Mouse (Mus musculus) forebrain, embryonic 10.5 days (tissue): ENCODE data around the gene Pidd1. TPM values are rescaled to one million over a fixed set of nuclear protein-coding genes. Genes with fewer than 3 reads are reported as not detected.

Source experiments
- DNase-seq: peaks from one replicate; pipeline ENCODE4 v3.0.0-alpha.2; 2017; ENCODE audit warnings: low spot score; ENCODE audit errors: extremely low spot score
- H3K27ac ChIP-seq: fragments of 300-500 bp; sonication (generic); 2 replicates; pipeline ENCODE4 v1.5.1; 2016; ENCODE audit warnings: mild to moderate bottlenecking
- H3K27me3 ChIP-seq: fragments of 300-500 bp; sonication (generic); 2 replicates; pipeline ENCODE4 v1.6.1; 2016; ENCODE audit warnings: mild to moderate bottlenecking; ENCODE audit not compliant: poor library complexity, severe bottlenecking
- H3K36me3 ChIP-seq: fragments of 300-500 bp; sonication (generic); replicated peaks from 2 replicates; pipeline ENCODE4 v1.6.1; 2016; ENCODE audit warnings: mild to moderate bottlenecking, moderate library complexity
- H3K4me1 ChIP-seq: fragments of 300-500 bp; sonication (generic); 2 replicates; pipeline ENCODE4 v1.6.1; 2016
- H3K4me3 ChIP-seq: fragments of 300-500 bp; sonication (generic); 2 replicates; pipeline ENCODE4 v1.5.1; 2016; ENCODE audit warnings: mild to moderate bottlenecking, moderate library complexity
- H3K9me3 ChIP-seq: fragments of 300-500 bp; sonication (generic); 2 replicates; pipeline ENCODE4 v1.6.1; 2016; ENCODE audit warnings: mild to moderate bottlenecking, moderate library complexity
- WGBS: fragments of 180-500 bp; shearing (Covaris S2); methylation state at CpG from one replicate; pipeline ENCODE4 v1.1.7; 2016; 5-methylcytosine and 5-hydroxymethylcytosine counted together
- polyA plus RNA-seq: library from polyadenylated mRNA; unstranded; fragments of >200 nt; fragmentation: Nextera tagmentation; extraction: Ambion mirVana; gene quantifications from 2 replicates; pipeline ENCODE4 v1.2.1, GENCODE M21; 2016

Gene Pidd1
- polyA plus RNA-seq, 1 experiment from 2014 or later = 26.4 TPM

DNA sequence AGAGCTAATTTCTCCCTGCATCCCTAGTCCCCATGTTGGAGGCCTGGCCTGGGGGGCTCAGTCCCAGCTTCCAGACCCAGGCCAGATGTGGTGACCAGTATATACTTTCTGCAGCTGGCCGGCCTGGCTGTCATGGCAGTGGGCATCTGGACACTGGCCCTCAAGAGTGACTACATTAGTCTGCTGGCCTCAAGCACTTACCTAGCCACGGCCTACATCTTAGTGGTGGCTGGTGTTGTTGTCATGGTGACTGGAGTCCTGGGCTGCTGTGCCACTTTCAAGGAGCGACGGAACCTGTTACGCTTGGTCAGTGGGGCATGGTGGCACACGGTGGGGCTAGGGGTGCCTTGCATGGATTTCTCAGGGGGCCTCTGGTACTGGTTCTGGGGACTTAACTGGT is 25.5 kb upstream of the Pidd1 start:
- Histone ChIP-seq H3K4me1 (peaks cover 74% of the 10 kb centered on the region), H3K9me3 (no peaks in the 10 kb centered on the region), H3K27ac (peak overlapping the region; percentile 91), H3K36me3 (peaks cover 41% of the 10 kb centered on the region), H3K27me3 (peaks cover 28% of the 10 kb centered on the region), H3K4me3 (peak overlapping the region; percentile 77)
- WGBS = 86% methylated on average over 6 of the region's 6 CpGs
- no peak for DNase-seq

DNA sequence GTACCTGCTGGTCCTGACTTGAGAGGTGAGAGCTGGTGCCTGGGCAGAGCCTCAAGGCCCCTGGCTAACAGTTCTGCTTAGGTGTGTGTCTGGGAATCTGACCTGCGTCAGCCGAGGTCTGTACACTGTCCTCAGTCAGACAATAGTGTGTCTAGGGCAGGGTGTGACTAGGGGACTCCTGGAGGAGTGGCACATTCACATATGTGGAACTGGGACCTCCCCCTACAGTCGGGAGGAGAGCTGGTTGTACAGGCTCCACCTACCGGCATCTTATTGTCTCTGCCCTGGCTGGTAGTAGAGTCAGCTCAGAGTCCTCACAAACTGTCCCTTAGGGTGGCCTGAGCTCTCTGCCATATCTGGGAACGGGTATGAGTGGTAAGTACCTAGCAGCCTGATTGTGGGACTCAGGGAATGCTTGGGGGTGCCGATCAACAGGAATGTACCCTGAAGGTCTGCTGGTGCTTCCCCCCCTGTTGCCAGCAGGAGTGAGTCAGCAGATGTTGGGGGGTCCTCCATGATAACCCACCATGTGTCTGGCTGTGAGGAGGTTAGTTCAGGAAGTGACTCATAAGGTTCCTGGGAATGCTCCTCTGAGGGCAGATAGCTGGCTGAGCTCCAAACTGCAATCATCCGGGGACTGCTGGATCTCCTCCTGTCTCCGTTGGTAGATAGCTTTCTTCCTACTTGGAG is 24.8 kb upstream of the Pidd1 start:
- Histone ChIP-seq H3K4me3 (peak overlapping the region; percentile 77), H3K27me3 (peaks cover 35% of the 10 kb centered on the region), H3K4me1 (peaks cover 73% of the 10 kb centered on the region), H3K36me3 (peaks cover 41% of the 10 kb centered on the region), H3K9me3 (no peaks in the 10 kb centered on the region), H3K27ac (peak overlapping the region; percentile 91)
- 31% methylated on average over 8 of the region's 8 CpGs for WGBS
- DNase-seq = no peak

DNA sequence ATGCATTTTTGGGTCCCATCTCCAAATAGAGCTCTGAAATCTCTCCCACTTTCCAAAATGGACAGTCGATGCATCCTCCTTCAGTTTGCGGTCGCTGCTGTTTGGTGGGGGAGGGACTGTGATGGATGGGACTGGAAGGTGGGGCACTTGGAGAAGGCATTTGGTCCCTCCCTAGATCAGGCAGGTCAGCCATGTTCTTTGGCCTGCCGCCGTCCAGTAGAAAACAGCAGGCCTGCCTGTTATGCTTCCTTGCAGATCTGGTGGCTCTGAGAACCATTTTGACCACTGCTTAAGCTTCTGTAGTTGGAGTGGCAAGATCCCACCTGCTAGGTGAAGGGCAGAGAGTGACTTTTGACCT is 24.3 kb upstream of the Pidd1 start:
- Histone ChIP-seq H3K4me1 (peaks cover 73% of the 10 kb centered on the region), H3K27me3 (peaks cover 40% of the 10 kb centered on the region), H3K4me3 (peak overlapping the region; percentile 77), H3K36me3 (peaks cover 41% of the 10 kb centered on the region), H3K9me3 (no peaks in the 10 kb centered on the region), H3K27ac (peak overlapping the region; percentile 91)
- WGBS = 24% methylated on average over 5 of the region's 5 CpGs
- no peak for DNase-seq

DNA sequence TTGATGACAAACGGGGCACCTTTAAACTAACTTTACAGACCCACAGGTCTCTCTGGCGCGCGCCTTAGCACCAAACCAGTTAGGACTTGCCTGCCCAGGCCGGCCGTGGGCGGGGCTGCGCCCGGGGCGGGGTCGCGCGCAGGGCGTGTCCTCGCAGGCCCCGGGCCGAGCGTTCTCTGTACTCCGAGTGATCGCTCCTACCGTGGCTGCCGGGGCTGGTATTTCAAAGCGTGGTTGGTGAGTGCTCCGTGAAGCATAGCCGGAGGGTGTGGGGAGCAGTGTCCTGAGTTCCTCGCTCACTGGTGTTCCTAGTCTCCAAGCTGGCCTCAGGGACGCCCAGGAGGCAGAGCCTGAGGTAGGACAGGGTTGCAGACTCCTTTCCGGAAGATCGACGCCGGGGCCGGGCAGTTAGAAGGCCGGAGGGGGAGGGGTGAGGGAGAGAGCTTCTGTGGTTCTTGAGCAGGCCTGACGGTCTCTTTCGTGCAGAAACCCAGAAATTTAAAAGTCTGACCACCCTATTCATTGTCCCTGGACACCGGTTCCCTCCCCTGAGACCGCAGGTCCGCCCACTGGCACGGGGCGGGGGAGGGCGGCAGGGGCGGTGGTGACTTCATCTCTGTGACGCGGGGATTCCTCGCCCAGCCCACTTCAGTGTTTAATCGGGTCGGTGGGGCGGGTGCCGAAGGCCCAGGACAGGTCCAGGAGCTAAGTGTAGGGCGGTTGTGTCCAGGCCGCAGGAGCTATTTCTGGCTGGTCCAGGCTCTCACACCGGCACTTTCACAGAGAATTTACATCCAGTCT is 23.6 kb upstream of the Pidd1 start, which contains the start of gene Cd151:
TSS of gene Cd151 (plus strand) at position 163 of the 801 bp plus-strand sequence.
- H3K4me3 ChIP-seq = peak within 1 kb of the TSS; percentile 77
- peaks cover 76% of the 10 kb centered on the region for H3K4me1 ChIP-seq
- H3K36me3 ChIP-seq = peaks cover 36% of the 10 kb centered on the region
- H3K9me3 ChIP-seq = no peaks in the 10 kb centered on the region
- DNase-seq = peak; percentile 81
- WGBS = under 1% methylated on average over 52 of the region's 52 CpGs
- peaks cover 48% of the 10 kb centered on the region for H3K27me3 ChIP-seq
- H3K27ac ChIP-seq = peak within 1 kb of the TSS; percentile 91

DNA sequence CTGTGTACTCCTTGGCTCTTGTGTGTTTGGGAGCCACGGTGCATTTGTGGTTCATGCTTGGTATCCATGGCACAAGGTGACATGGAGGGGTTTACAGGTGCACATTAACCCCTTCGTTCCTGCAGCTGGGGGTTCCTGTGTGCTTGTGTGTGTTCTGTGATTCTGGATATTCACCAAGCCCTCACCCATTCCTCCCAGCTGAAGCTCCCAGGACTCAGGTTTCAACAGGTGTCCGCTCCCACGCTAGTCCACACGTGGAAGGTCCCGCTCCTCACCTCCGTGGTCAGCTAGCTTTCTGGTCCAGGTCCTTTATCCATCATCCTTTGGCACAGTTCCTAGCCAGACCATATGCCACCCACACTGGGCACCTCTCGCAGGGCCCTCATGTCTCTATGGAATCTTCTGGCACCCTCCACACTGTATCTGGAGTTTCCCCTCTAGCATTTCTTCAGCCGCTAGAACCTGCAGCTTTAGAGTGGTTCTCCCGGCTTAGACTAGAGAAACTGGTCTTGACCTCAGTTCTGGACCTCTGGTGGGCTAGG is 22.9 kb upstream of the Pidd1 start:
- Histone ChIP-seq H3K27ac (peak overlapping the region; percentile 91), H3K9me3 (no peaks in the 10 kb centered on the region), H3K27me3 (peaks cover 55% of the 10 kb centered on the region), H3K4me1 (peaks cover 83% of the 10 kb centered on the region), H3K36me3 (peaks cover 29% of the 10 kb centered on the region), H3K4me3 (peak overlapping the region; percentile 77)
- no peak for DNase-seq
- 60% methylated on average over 10 of the region's 10 CpGs for WGBS

DNA sequence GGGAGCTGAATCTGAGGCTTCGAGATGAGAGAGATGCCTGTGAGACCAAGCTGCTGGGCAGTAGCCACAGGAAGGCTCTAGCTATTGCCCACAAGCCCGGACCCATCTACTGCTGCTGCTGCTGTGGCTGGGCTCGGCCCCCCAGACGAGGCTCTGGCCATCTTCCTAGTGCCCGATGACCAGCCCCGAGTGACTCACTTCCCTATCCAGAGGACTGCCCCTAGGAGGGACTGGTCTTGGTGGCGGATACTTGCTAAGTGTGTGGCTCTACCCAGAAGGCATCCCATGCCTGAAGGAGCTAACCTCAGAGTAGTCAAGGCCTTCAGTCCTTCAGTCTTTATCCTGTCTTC is 22.2 kb upstream of the Pidd1 start:
- peak overlapping the region; percentile 37 for H3K4me3 ChIP-seq
- H3K9me3 ChIP-seq = no peaks in the 10 kb centered on the region
- peaks cover 62% of the 10 kb centered on the region for H3K27me3 ChIP-seq
- no peak overlapping the region for H3K27ac ChIP-seq
- H3K36me3 ChIP-seq = peaks cover 23% of the 10 kb centered on the region
- DNase-seq = no peak
- peaks cover 90% of the 10 kb centered on the region for H3K4me1 ChIP-seq
- WGBS = 72% methylated on average over 7 of the region's 7 CpGs

DNA sequence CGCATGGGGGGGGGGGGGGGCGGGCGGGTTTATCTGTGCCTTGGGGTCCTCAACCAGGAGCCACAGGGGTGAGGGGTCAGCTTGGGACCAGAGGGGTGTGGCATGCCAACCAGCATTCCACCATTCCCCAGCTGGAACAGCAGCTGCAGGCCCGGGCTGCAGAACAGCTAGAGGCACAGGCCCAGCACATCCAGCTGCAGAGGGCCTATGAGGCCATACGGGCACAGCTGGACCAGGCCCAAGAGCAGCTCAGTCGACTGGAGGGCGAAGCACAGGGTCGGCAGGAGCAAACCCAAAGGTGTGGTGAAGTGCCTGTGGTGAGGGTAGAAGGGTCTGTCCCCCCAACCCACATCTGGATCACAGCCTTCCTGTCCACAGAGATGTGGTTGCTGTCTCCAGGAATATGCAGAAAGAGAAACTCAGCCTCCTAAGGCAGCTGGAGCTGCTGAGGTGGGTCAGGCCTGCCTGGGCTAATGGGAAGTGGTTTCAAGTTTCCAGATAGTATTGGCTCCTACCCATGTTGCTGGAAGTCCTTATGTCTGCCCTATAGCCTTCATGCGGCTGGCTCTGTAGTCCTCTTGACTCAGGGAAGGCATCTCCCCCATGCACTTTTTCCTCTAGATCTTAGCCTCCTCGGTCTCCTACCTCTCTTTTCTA is 21.7 kb upstream of the Pidd1 start:
- Histone ChIP-seq H3K36me3 (peaks cover 18% of the 10 kb centered on the region), H3K27ac (no peak overlapping the region), H3K9me3 (no peaks in the 10 kb centered on the region), H3K4me3 (peak overlapping the region; percentile 37), H3K27me3 (peaks cover 67% of the 10 kb centered on the region), H3K4me1 (peaks cover 94% of the 10 kb centered on the region)
- WGBS = 32% methylated on average over 10 of the region's 10 CpGs
- DNase-seq = no peak

DNA sequence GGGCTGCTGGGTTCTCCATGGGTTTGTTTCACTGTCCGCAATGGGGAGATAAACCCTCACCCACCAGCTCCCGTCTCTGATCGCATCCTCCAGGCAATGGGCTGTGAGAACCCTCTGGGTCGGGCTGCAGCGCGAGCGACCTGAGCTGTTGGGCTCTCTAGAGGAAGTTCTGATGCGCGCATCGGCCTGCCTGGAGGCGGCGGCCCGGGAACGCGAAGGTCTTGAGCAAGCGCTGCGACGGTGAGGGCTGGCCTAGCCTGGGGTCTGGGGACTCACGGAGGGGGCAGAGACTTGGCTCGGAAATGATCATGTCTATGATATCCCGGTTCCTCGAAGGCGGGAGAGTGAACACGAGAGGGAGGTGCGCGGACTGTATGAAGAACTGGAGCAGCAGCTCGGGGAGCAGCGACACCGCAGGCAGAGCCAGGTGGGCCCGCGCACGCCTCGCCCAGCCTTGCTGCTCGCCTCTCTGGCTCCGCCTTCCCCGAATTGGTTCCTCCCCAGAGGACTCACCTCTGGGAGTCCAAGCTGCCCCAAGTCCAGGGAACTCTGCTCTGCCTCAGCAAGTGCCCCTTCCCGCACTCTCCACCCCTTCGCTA is 20.9 kb upstream of the Pidd1 start:
- Histone ChIP-seq H3K4me3 (peak overlapping the region; percentile 37), H3K4me1 (peaks cover 86% of the 10 kb centered on the region), H3K9me3 (no peaks in the 10 kb centered on the region), H3K27ac (peak overlapping the region; percentile 8; the same call in 1 of the 2 replicates), H3K36me3 (peaks cover 11% of the 10 kb centered on the region), H3K27me3 (peaks cover 75% of the 10 kb centered on the region)
- DNase-seq = no peak
- 2% methylated on average over 38 of the region's 38 CpGs for WGBS

DNA sequence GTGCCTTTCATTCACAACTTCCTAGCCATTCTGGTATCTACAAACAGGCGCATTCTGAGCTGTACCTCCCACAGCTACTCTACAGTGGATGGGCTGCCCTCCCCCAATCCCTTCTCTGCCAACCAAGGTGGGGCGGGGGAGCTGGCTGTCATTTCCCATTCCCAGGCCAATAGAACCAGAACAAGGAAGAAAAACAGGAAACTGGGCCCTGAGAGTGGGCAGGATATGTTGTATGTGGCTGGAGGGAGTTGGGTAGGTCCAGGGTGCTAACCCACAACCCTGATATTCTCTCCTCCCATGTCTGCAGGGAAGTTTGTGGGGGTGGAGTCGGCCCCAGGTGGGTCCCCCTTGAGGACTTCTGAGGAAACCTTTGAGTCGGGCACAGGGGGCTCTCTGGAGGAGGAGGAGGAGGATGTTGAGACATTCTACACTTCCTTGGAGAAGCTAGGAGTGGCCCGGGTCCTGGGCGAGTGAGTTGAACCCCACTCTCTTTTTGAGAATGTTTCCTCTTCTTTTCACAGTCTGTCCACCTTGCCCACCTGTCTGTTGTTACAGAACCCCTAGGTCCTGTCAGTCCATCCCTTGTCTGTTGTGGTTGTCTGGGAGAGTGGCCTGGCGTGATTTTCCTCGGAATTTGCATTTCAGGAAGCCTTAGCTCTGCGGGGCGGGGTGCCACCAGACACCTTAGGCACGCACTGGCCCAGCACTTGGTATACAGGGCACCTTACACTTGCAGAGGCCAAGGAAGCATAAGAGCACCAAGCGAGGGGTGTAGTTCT is 20.2 kb upstream of the Pidd1 start:
- no peak overlapping the region for H3K27ac ChIP-seq
- H3K4me1 ChIP-seq = peaks cover 82% of the 10 kb centered on the region
- 18% methylated on average over 12 of the region's 12 CpGs for WGBS
- H3K4me3 ChIP-seq = peak overlapping the region; percentile 37; the same call in 1 of the 2 replicates
- no peaks in the 10 kb centered on the region for H3K9me3 ChIP-seq
- peaks cover 11% of the 10 kb centered on the region for H3K36me3 ChIP-seq
- peaks cover 82% of the 10 kb centered on the region for H3K27me3 ChIP-seq
- no peak for DNase-seq

DNA sequence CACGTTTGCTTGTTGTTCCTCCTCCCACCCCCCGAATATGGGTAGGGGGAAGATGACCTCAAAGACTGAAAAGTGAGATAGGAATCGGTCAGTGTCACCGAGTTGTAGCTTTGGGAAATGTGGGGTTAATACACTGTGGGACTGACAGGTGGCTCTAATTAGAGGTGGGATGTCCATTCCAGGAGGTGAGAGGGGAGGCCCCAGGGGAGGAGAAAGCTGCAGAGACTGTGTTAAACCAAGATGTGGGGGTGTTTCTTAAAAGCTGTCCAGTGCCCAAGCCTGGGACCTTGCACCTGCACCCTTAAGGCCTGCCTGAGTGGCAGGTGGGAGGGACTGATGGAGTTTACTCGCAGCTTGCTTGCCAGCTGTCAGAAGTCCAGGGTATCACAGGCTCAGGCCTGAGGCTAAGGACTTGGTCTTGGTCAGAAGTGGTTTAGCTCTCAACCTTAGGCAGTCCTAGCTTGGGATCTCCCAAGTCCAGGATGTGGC is 18.6 kb upstream of the Pidd1 start:
- no peak for DNase-seq
- Histone ChIP-seq H3K27ac (peak overlapping the region; percentile 68; the same call in 1 of the 2 replicates), H3K27me3 (peaks cover 90% of the 10 kb centered on the region), H3K36me3 (peaks cover 12% of the 10 kb centered on the region), H3K4me1 (peaks cover 66% of the 10 kb centered on the region), H3K4me3 (peak overlapping the region; percentile 55), H3K9me3 (no peaks in the 10 kb centered on the region)
- WGBS = 15% methylated on average over 5 of the region's 5 CpGs

DNA sequence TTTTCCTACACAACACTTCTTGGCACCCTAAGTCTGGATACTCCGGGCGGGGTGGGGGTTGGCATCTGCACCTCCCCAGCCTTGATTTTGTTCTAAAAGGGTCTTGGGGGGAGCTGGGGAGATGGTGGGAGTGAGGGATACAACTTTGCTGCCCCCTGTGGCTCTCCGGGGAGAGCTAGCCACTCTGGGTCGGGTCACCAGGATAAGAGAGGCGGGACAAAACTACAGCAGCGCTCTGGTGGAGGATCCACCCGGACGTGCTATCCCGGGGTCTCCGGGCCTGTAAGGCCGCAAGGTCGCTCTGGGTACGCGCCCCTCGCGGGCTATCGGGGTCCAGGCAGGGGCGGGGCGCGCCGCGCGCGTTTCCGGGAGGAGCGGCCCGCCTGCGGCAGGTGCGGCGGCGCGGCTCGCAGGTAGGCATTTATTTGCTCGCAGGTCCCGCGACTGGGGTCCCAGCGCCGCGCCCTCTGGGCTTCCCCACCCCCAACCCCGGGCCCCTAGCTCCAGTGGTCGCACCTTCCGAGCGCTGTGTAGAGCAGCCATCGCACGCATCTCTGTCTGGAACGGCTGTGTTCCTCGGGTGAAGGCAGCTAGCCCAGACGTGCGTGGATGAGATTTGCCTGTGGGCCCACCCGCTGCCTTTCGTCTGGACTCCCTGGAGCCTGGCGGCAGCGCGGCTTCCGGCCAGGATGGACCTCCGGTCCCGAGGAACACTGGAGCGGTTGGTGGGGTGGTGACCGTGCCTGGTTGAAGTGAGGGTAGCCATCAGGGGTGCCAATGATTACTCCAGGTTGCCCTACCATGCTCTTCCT is 17.9 kb upstream of the Pidd1 start:
- Histone ChIP-seq H3K27me3 (peaks cover 92% of the 10 kb centered on the region), H3K9me3 (no peaks in the 10 kb centered on the region), H3K4me3 (peak overlapping the region; percentile 55), H3K4me1 (peaks cover 62% of the 10 kb centered on the region), H3K27ac (peak overlapping the region; percentile 68; the same call in 1 of the 2 replicates), H3K36me3 (peaks cover 12% of the 10 kb centered on the region)
- DNase-seq = no peak
- 2% methylated on average over 59 of the region's 59 CpGs for WGBS
